Mouse (Mus musculus): Measurements from ENCODE around the gene Zbtb39.

GRCm38 (mm10) chr10:127754566-127755166, 15.3 kb downstream of the Zbtb39 start:
- TF ChIP-seq CHD2 (IDR thresholded peaks at IDR 0.05; ENCODE audit: low read depth, low read length), result no peak
- no peak for TF ChIP-seq MAFK (IDR thresholded peaks at IDR 0.05; ENCODE audit: insufficient read depth, low read depth, low read length)

All from ES-E14 (cell line).